Mouse (Mus musculus): ENCODE measurements at regions not wholly inside any gene's neighbourhood (a gene's known extent, or its start where the extent isn't known, plus 50 kb on each side); places are given as distances from the start of the nearest gene placed in this dataset.

DNA sequence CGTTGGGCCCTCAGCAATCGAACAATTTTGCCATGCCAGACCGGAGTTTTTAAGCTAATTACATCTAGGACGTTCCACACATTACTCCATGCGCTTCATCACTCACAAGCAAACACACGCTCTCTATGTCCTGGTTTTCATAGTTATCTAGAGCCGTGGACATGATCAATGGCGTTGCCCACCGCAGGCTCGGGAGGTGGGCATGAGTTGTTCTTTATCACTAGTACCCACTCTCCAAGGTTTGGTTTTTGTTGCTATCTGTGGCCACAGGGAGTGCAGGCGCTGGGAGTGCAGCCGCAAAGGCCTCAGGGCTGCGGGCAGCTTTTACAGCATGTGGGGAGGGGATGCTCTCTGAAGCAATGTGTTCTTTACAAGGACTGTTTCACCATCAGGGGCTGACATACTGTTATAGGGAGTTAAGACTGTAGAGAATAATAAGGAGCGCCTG lies 226.8 kb downstream of the Ankrd50 start:
- H3K4me3 ChIP-seq (replicated peaks; ENCODE audit: low read length), result no peak overlapping the region
- ATAC-seq (ENCODE audit: low FRiP score, low read depth), result no peak
- no peak for DNase-seq (ENCODE audit: low spot score)
- 0 out of 2 replicates have a peak overlapping the region, but pooled peaks have one; percentile 4 for H3K4me2 ChIP-seq (replicated peaks; ENCODE audit: low read depth, low read length, severe bottlenecking)
- no peaks in the 10 kb centered on the region for H3K36me3 ChIP-seq (ENCODE audit: control insufficient read depth, insufficient read depth, low read length)
- no peak overlapping the region for H3K9ac ChIP-seq (ENCODE audit: low read depth, low read length, severe bottlenecking)
- H3K4me1 ChIP-seq (ENCODE audit: control insufficient read depth, insufficient read depth, low read length), result peaks cover 12% of the 10 kb centered on the region
- H3K27me3 ChIP-seq (ENCODE audit: control insufficient read depth, insufficient read depth, low read length), result no peaks in the 10 kb centered on the region
- 53% methylated on average over 14 of the region's 14 CpGs for WGBS
- H3K27ac ChIP-seq (replicated peaks; ENCODE audit: low read depth, low read length), result no peak overlapping the region
- TF ChIP-seq POLR2A (IDR thresholded peaks at IDR 0.05; ENCODE audit: borderline replicate concordance, extremely low read depth, insufficient read depth, insufficient read length), result no peak
- peaks cover 6% of the 10 kb centered on the region; the same call in 1 of the 2 replicates for H3K9me3 ChIP-seq (ENCODE audit: control insufficient read depth, low read length)

DNA sequence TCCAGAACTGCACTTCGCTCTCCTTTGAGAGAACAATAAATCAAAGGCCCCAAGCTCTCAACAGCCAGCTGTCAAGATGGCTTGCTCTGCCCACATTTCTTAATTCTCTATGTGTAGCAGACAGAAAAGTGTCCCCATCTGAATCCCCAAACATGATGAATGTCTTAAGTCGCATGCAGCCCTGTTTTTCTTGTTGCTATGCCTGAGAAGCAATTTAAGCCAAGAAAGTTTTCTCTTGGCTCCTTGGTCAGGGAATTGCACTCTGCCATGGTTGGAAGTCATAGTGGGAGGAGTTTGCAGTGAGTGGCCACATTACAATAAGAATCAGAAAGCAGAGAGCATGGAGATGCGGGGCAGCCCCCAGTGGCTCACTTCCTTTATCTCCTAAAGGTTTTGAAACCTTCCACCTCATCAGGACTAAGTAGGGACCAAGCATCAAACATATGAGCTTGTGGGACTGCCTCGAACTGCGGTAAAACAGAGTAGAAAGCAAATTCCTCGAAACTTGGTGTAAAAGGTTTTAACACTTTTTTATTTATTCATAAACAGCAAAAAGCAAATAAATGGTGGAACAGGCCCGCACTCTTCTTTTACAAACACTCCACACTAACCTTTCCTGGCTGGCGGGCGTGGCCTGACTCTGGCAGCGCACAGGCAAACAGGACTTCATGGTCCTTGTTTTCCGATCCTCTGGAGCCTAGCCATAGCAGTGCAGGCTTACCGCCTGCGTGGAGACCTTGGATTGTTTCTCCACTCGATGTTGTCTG lies 227.4 kb downstream of the Ankrd50 start:
- Histone ChIP-seq H3K4me3 (replicated peaks; ENCODE audit: low read length) (no peak overlapping the region), H3K9me3 (ENCODE audit: control insufficient read depth, low read length) (peaks cover 6% of the 10 kb centered on the region; the same call in 1 of the 2 replicates), H3K27ac (replicated peaks; ENCODE audit: low read depth, low read length) (no peak overlapping the region), H3K4me1 (ENCODE audit: control insufficient read depth, insufficient read depth, low read length) (peaks cover 12% of the 10 kb centered on the region), H3K27me3 (ENCODE audit: control insufficient read depth, insufficient read depth, low read length) (no peaks in the 10 kb centered on the region), H3K36me3 (ENCODE audit: control insufficient read depth, insufficient read depth, low read length) (no peaks in the 10 kb centered on the region), H3K4me2 (replicated peaks; ENCODE audit: low read depth, low read length, severe bottlenecking) (no peak overlapping the region), H3K9ac (ENCODE audit: low read depth, low read length, severe bottlenecking) (no peak overlapping the region)
- DNase-seq (ENCODE audit: low spot score) (no peak), ATAC-seq (ENCODE audit: low FRiP score, low read depth) (no peak)
- TF ChIP-seq POLR2A (IDR thresholded peaks at IDR 0.05; ENCODE audit: borderline replicate concordance, extremely low read depth, insufficient read depth, insufficient read length), result no peak
- 48% methylated on average over 14 of the region's 14 CpGs for WGBS

DNA sequence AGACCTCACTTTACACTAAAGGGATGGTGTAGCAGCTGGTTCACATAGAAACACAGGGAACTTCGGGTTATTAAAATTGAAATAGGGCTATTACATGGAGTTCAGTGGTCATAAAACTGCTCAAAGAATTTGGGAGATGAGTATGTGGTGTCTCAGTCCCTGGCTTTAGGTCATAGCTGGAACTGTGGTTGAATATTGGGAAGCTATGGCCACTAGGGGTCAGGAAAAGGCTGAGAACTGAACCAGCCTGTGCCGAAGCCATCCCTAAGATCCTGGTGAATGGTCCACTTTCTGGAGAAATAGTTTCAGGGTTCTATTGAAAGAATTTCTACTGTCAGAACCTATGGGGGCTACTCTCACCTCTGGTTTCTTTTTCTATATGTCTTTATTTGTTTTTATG lies 229.0 kb downstream of the Ankrd50 start:
- peak; percentile 61 for DNase-seq (ENCODE audit: low spot score)
- ATAC-seq (ENCODE audit: low FRiP score, low read depth), result no peak; the same call in 1 of the 2 replicates
- H3K27me3 ChIP-seq (ENCODE audit: control insufficient read depth, insufficient read depth, low read length), result no peaks in the 10 kb centered on the region
- no peak overlapping the region for H3K4me2 ChIP-seq (replicated peaks; ENCODE audit: low read depth, low read length, severe bottlenecking)
- no peak overlapping the region for H3K27ac ChIP-seq (replicated peaks; ENCODE audit: low read depth, low read length)
- 12% methylated on average over 2 of the region's 2 CpGs for WGBS
- H3K9ac ChIP-seq (ENCODE audit: low read depth, low read length, severe bottlenecking), result no peak overlapping the region
- H3K4me3 ChIP-seq (replicated peaks; ENCODE audit: low read length), result no peak overlapping the region
- H3K36me3 ChIP-seq (ENCODE audit: control insufficient read depth, insufficient read depth, low read length), result no peaks in the 10 kb centered on the region
- H3K4me1 ChIP-seq (ENCODE audit: control insufficient read depth, insufficient read depth, low read length), result peaks cover 12% of the 10 kb centered on the region
- TF ChIP-seq POLR2A (IDR thresholded peaks at IDR 0.05; ENCODE audit: borderline replicate concordance, extremely low read depth, insufficient read depth, insufficient read length), result no peak
- H3K9me3 ChIP-seq (ENCODE audit: control insufficient read depth, low read length), result peaks cover 6% of the 10 kb centered on the region; the same call in 1 of the 2 replicates

DNA sequence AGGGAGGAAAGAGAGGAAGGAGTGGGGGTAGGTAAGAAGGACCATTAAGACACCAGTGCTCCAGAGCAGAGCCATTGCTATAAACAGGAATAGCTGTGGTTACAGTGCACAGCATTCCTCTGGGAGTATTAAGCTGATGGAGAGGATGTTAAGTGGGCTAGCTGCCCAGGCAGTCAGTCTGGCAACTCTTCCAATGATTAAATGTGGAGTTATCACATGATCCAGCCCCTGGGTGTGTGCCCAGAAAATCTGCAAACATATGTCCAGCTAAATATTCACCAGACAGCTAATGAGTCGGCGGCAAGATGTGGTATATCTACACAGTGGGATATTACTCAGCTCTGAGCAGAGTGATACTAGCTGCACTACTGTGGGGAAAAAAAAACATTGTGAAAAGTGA lies 229.7 kb downstream of the Ankrd50 start:
- WGBS, result 60% methylated on average over 2 of the region's 2 CpGs
- no peak overlapping the region for H3K4me2 ChIP-seq (replicated peaks; ENCODE audit: low read depth, low read length, severe bottlenecking)
- no peak for TF ChIP-seq POLR2A (IDR thresholded peaks at IDR 0.05; ENCODE audit: borderline replicate concordance, extremely low read depth, insufficient read depth, insufficient read length)
- H3K27me3 ChIP-seq (ENCODE audit: control insufficient read depth, insufficient read depth, low read length), result no peaks in the 10 kb centered on the region
- H3K27ac ChIP-seq (replicated peaks; ENCODE audit: low read depth, low read length), result no peak overlapping the region
- peaks cover 12% of the 10 kb centered on the region for H3K4me1 ChIP-seq (ENCODE audit: control insufficient read depth, insufficient read depth, low read length)
- ATAC-seq (ENCODE audit: low FRiP score, low read depth) (peak; percentile 65), DNase-seq (ENCODE audit: low spot score) (peak; percentile 92)
- no peak overlapping the region for H3K4me3 ChIP-seq (replicated peaks; ENCODE audit: low read length)
- peaks cover 6% of the 10 kb centered on the region; the same call in 1 of the 2 replicates for H3K9me3 ChIP-seq (ENCODE audit: control insufficient read depth, low read length)
- no peaks in the 10 kb centered on the region for H3K36me3 ChIP-seq (ENCODE audit: control insufficient read depth, insufficient read depth, low read length)
- no peak overlapping the region for H3K9ac ChIP-seq (ENCODE audit: low read depth, low read length, severe bottlenecking)

DNA sequence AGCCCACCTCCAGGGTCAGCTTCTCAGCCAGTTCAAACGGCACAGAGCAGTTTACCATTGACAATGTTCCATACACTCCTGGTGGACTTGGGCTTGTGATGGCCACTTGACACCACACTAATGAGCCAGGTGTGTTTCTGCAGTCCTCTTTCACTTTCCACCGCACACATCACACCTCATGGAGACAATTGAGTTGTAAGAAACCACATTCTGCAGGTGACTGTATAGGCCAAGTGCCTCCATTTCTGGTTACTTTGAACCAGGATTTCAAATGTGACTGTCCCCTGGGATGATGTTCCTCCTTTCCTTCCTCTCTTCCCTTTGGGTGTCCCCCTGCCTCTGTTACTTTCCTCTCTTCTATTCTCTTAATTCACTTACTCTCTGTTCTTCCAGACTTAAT lies 233.1 kb downstream of the Ankrd50 start:
- no peak overlapping the region for H3K4me3 ChIP-seq (replicated peaks; ENCODE audit: low read length)
- peaks cover 6% of the 10 kb centered on the region for H3K4me1 ChIP-seq (ENCODE audit: control insufficient read depth, insufficient read depth, low read length)
- no peak overlapping the region for H3K4me2 ChIP-seq (replicated peaks; ENCODE audit: low read depth, low read length, severe bottlenecking)
- H3K36me3 ChIP-seq (ENCODE audit: control insufficient read depth, insufficient read depth, low read length), result no peaks in the 10 kb centered on the region
- H3K27ac ChIP-seq (replicated peaks; ENCODE audit: low read depth, low read length), result no peak overlapping the region
- no peak overlapping the region for H3K9ac ChIP-seq (ENCODE audit: low read depth, low read length, severe bottlenecking)
- DNase-seq (ENCODE audit: low spot score) (no peak), ATAC-seq (ENCODE audit: low FRiP score, low read depth) (no peak)
- no peaks in the 10 kb centered on the region for H3K27me3 ChIP-seq (ENCODE audit: control insufficient read depth, insufficient read depth, low read length)
- WGBS, result 58% methylated on average over 2 of the region's 2 CpGs
- H3K9me3 ChIP-seq (ENCODE audit: control insufficient read depth, low read length), result peaks cover 6% of the 10 kb centered on the region; the same call in 1 of the 2 replicates
- TF ChIP-seq POLR2A (IDR thresholded peaks at IDR 0.05; ENCODE audit: borderline replicate concordance, extremely low read depth, insufficient read depth, insufficient read length), result no peak
